ENCODE assay signal across 27 mouse cellular contexts in the genomic region with DNA sequence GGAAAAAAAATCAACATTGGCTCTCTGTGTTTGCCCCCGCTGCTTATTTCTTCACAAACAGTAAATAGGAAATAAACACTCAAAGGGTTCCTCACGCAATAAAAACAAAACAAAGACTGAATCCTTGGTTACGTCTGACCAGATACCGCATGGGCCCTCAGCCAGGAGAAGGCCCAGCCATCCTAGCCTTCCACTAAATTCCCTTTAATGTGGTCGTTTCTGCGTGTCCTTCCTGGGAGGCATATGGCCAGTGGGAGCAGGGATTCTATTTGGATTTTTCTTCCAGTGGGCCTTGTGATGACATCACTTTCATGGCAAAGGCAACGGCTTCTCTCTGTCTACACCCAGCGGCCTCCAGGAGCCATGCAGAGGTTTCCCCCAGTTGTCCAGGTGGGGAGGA. TPM values are rescaled to one million over a fixed set of nuclear protein-coding genes. Genes with fewer than 3 reads are reported as not detected.
A peak's percentile ranks its signal among the peaks of the same experiment; 100 is the strongest.
DNase-seq lines count a peak whose midpoint lies in the region; ATAC-seq and TF ChIP-seq lines count a peak whose summit lies in the region.
"Had no signal": no experiment of that assay in that cellular context is flagged by ENCODE, and none has a peak within 500 bp of the region (broad histone marks: within the 10 kb centered on the region; RNA-seq: fewer than 3 reads in every experiment).

No protein-coding gene starts in this region.

- no peaks in the 10 kb centered on the region for H3K9me3 ChIP-seq in embryonic facial prominence, embryonic 13.5 days
- peaks cover 2% of the 10 kb centered on the region; the same call in 1 of the 2 replicates for H3K9me3 ChIP-seq in embryonic facial prominence, embryonic 10.5 days
- H3K9me3 ChIP-seq in hindbrain, postnatal 0 days (ENCODE audit: low read length): peaks cover 3% of the 10 kb centered on the region; the same call in 1 of the 2 replicates
- H3K9me3 ChIP-seq in hindbrain, embryonic 14.5 days (ENCODE audit: control insufficient read depth, low read length): no peaks in the 10 kb centered on the region
- H3K9me3 ChIP-seq: heart, embryonic 10.5 days; hindbrain, embryonic 15.5 days; intestine, embryonic 15.5 days; limb, embryonic 10.5 days had no signal

- DNase-seq in embryonic facial prominence, embryonic 10.5 days (ENCODE audit: low spot score): no peak
- peak; percentile 40 for DNase-seq in hindbrain, postnatal 0 days (ENCODE audit: low spot score)
- DNase-seq in hindbrain, embryonic 14.5 days (ENCODE audit: low spot score): no peak
- DNase-seq in lung, postnatal 10 days: peak; percentile 52
- no peak for DNase-seq in lung, postnatal 14 days
- DNase-seq in c-Kit-positive CD71-positive TER-119-positive erythroid progenitor cells, embryonic 14.5 days (ENCODE audit: low spot score): no peak
- DNase-seq: kidney, adult 8-10 months; liver had no signal

- ATAC-seq in embryonic facial prominence, embryonic 13.5 days (ENCODE audit: insufficient number of reproducible peaks, insufficient read depth, low FRiP score, low TSS enrichment, low read depth): no peak
- no peak for ATAC-seq in hindbrain, postnatal 0 days
- ATAC-seq in hindbrain, embryonic 14.5 days (ENCODE audit: low FRiP score): no peak
- ATAC-seq: intestine, embryonic 15.5 days; Patski had no signal

- WGBS in embryonic facial prominence, embryonic 13.5 days: 86% methylated on average over 8 of the region's 8 CpGs
- 89% methylated on average over 8 of the region's 8 CpGs for WGBS in embryonic facial prominence, embryonic 10.5 days
- 51% methylated on average over 8 of the region's 8 CpGs for WGBS in hindbrain, postnatal 0 days
- WGBS in hindbrain, embryonic 14.5 days: 78% methylated on average over 8 of the region's 8 CpGs

- H3K4me3 ChIP-seq in embryonic facial prominence, embryonic 13.5 days: no peak overlapping the region
- H3K4me3 ChIP-seq in embryonic facial prominence, embryonic 10.5 days: no peak overlapping the region
- no peak overlapping the region for H3K4me3 ChIP-seq in hindbrain, postnatal 0 days (ENCODE audit: low read length)
- H3K4me3 ChIP-seq in hindbrain, embryonic 14.5 days (replicated peaks; ENCODE audit: low read length): no peak overlapping the region
- H3K4me3 ChIP-seq: erythroblast, embryonic 14.5 days; heart, embryonic 10.5 days; hindbrain, embryonic 15.5 days; intestine, embryonic 15.5 days; left cerebral cortex, adult 2 months; limb, embryonic 10.5 days; megakaryocyte, embryonic 14.5 days; neural tube, embryonic 13.5 days had no signal

- H3K9ac ChIP-seq in embryonic facial prominence, embryonic 13.5 days: no peak overlapping the region
- H3K9ac ChIP-seq in hindbrain, postnatal 0 days (replicated peaks; ENCODE audit: low read length): no peak overlapping the region
- no peak overlapping the region for H3K9ac ChIP-seq in hindbrain, embryonic 14.5 days
- H3K9ac ChIP-seq: hindbrain, embryonic 15.5 days; intestine, embryonic 15.5 days; neural tube, embryonic 13.5 days had no signal

- H3K27ac ChIP-seq in embryonic facial prominence, embryonic 13.5 days: peak overlapping the region; percentile 17; the same call in 1 of the 2 replicates
- H3K27ac ChIP-seq in embryonic facial prominence, embryonic 10.5 days (replicated peaks): no peak overlapping the region
- H3K27ac ChIP-seq in hindbrain, postnatal 0 days: 0 out of 2 replicates have a peak overlapping the region, but pooled peaks have one; percentile 7
- H3K27ac ChIP-seq in hindbrain, embryonic 14.5 days: no peak overlapping the region
- H3K27ac ChIP-seq: heart, embryonic 10.5 days; hindbrain, embryonic 15.5 days; intestine, embryonic 15.5 days; left cerebral cortex, adult 2 months; limb, embryonic 10.5 days; neural tube, embryonic 13.5 days had no signal

- H3K36me3 ChIP-seq in embryonic facial prominence, embryonic 13.5 days: no peaks in the 10 kb centered on the region
- no peaks in the 10 kb centered on the region for H3K36me3 ChIP-seq in embryonic facial prominence, embryonic 10.5 days (replicated peaks)
- H3K36me3 ChIP-seq in hindbrain, postnatal 0 days (ENCODE audit: insufficient read depth, low read length): no peaks in the 10 kb centered on the region
- H3K36me3 ChIP-seq in hindbrain, embryonic 14.5 days (replicated peaks; ENCODE audit: control insufficient read depth, insufficient read depth): no peaks in the 10 kb centered on the region
- H3K36me3 ChIP-seq: G1E; heart, embryonic 10.5 days; hindbrain, embryonic 15.5 days; intestine, embryonic 15.5 days; limb, embryonic 10.5 days; neural tube, embryonic 13.5 days had no signal

- no peaks in the 10 kb centered on the region for H3K27me3 ChIP-seq in embryonic facial prominence, embryonic 13.5 days
- H3K27me3 ChIP-seq in embryonic facial prominence, embryonic 10.5 days (replicated peaks; ENCODE audit: low read depth, poor library complexity, severe bottlenecking): no peaks in the 10 kb centered on the region
- H3K27me3 ChIP-seq in hindbrain, postnatal 0 days (ENCODE audit: insufficient read depth, low read length): no peaks in the 10 kb centered on the region
- no peaks in the 10 kb centered on the region for H3K27me3 ChIP-seq in hindbrain, embryonic 14.5 days (ENCODE audit: control insufficient read depth, insufficient read depth, low read length)
- H3K27me3 ChIP-seq: hindbrain, embryonic 15.5 days; intestine, embryonic 15.5 days; neural tube, embryonic 13.5 days; Patski had no signal

- peaks cover 3% of the 10 kb centered on the region; the same call in 1 of the 2 replicates for H3K4me1 ChIP-seq in embryonic facial prominence, embryonic 13.5 days
- no peaks in the 10 kb centered on the region; the same call in 1 of the 2 replicates for H3K4me1 ChIP-seq in embryonic facial prominence, embryonic 10.5 days
- no peaks in the 10 kb centered on the region for H3K4me1 ChIP-seq in hindbrain, postnatal 0 days (ENCODE audit: insufficient read depth, low read length)
- no peaks in the 10 kb centered on the region for H3K4me1 ChIP-seq in hindbrain, embryonic 14.5 days (replicated peaks; ENCODE audit: control insufficient read depth, insufficient read depth, low read length)
- H3K4me1 ChIP-seq: intestine, embryonic 15.5 days had no signal

- no peak for TF ChIP-seq CTCF in hindbrain, postnatal 0 days (IDR thresholded peaks at IDR 0.05; ENCODE audit: low read depth)

- H3K4me2 ChIP-seq in embryonic facial prominence, embryonic 13.5 days: no peak overlapping the region
- H3K4me2 ChIP-seq in hindbrain, postnatal 0 days (ENCODE audit: low read depth, low read length): no peak overlapping the region
- no peak overlapping the region for H3K4me2 ChIP-seq in hindbrain, embryonic 14.5 days (replicated peaks)
- H3K4me2 ChIP-seq: hindbrain, embryonic 15.5 days; intestine, embryonic 15.5 days; neural tube, embryonic 13.5 days had no signal

RNA-seq across cellular contexts. Expression of a gene that starts 18.0 kb away (rescaled TPM):
- polyA plus RNA-seq in embryonic facial prominence, embryonic 13.5 days (2015; fragmentation: Nextera tagmentation; extraction: Ambion mirVana): 2.2 and 2.9 TPM in 2 replicates
- 0.40 and 0.42 TPM in 2 replicates for polyA plus RNA-seq in embryonic facial prominence, embryonic 10.5 days (2016; fragmentation: Nextera tagmentation; extraction: Ambion mirVana)
- total RNA-seq in hindbrain, postnatal 0 days (2014; rRNA removed): 1.5 and 1.8 TPM in 2 replicates
- polyA plus RNA-seq in hindbrain, postnatal 0 days (2015; fragmentation: Nextera tagmentation; extraction: Ambion mirVana): 0.36 and 0.37 TPM in 2 replicates
- polyA plus RNA-seq in hindbrain, embryonic 14.5 days (2014; fragmentation: Nextera tagmentation; extraction: Ambion mirVana): 0.27 and 0.36 TPM in 2 replicates
- total RNA-seq: G1E; granulocyte monocyte progenitor cell, adult 5-6 weeks had no signal
- polyA plus RNA-seq: erythroblast, embryonic 14.5 days; G1E had no signal

RNA-seq across cellular contexts. Expression of a gene that starts 42.4 kb away (rescaled TPM):
- not detected in 2 replicates for polyA plus RNA-seq in embryonic facial prominence, embryonic 13.5 days (2015; fragmentation: Nextera tagmentation; extraction: Ambion mirVana)
- polyA plus RNA-seq in embryonic facial prominence, embryonic 10.5 days (2016; fragmentation: Nextera tagmentation; extraction: Ambion mirVana): not detected in 2 replicates
- total RNA-seq in hindbrain, postnatal 0 days (2014; rRNA removed): not detected in 2 replicates
- not detected in 2 replicates for polyA plus RNA-seq in hindbrain, postnatal 0 days (2015; fragmentation: Nextera tagmentation; extraction: Ambion mirVana)
- polyA plus RNA-seq in hindbrain, embryonic 14.5 days (2014; fragmentation: Nextera tagmentation; extraction: Ambion mirVana): 0.12 TPM in 1 of 2 replicates, not detected in the other
- total RNA-seq: gastrocnemius, adult 8-10 months; granulocyte monocyte progenitor cell, adult 5-6 weeks; layer of hippocampus, postnatal 10 days; left cerebral cortex, adult 2 months had no signal
- polyA plus RNA-seq: cerebellum, adult 2 months; cortical plate, adult 2 months; embryonic facial prominence, embryonic 11.5 days; erythroblast, embryonic 14.5 days; G1E; heart, embryonic 10.5 days; hindbrain, embryonic 15.5 days; intestine, embryonic 15.5 days; limb, embryonic 10.5 days; midbrain, embryonic 14.5 days; neural tube, embryonic 13.5 days; Patski; testis, adult 2 months had no signal

Comparison
In these comparisons a context has a peak if more than half of its experiments do, and no peak if none do; other contexts are left out.
1. H3K27ac ChIP-seq: peak in embryonic facial prominence, embryonic 13.5 days (single experiment) and hindbrain, postnatal 0 days (single experiment); none in embryonic facial prominence, embryonic 10.5 days (single experiment) and hindbrain, embryonic 14.5 days (single experiment).
2. DNase-seq: peak in hindbrain, postnatal 0 days (single experiment) and lung, postnatal 10 days (single experiment); none in embryonic facial prominence, embryonic 10.5 days (single experiment), hindbrain, embryonic 14.5 days (single experiment), lung, postnatal 14 days (single experiment) and c-Kit-positive CD71-positive TER-119-positive erythroid progenitor cells, embryonic 14.5 days (single experiment).